Mouse (Mus musculus): Measurements from ENCODE around the gene Gen1. TPM values are rescaled to one million over a fixed set of nuclear protein-coding genes. Genes with fewer than 3 reads are reported as not detected.

Gene Gen1
- polyA plus RNA-seq, 1 experiment from 2014 or later, result 1.6 TPM

Other genes with a start within 250 kb of the Gen1 start
- not detected in 3 replicates for gene Kcns3, start 114.7 kb downstream of the Gen1 start, polyA plus RNA-seq (2018)
- gene Msgn1, start 56.8 kb downstream of the Gen1 start, polyA plus RNA-seq (2018), result not detected in 3 replicates
- gene Smc6, start 85 bp upstream of the Gen1 start, polyA plus RNA-seq (2018), result 20.6 to 33.2 TPM (median 26.8 TPM) in 3 replicates
- gene Vsnl1, start 170.8 kb upstream of the Gen1 start, polyA plus RNA-seq (2018), result not detected in 3 replicates
- not detected in 3 replicates for gene Rad51ap2, start 190.3 kb upstream of the Gen1 start, polyA plus RNA-seq (2018)